Mouse (Mus musculus) kidney, postnatal 14 days (tissue): ENCODE results near the gene Ccdc130.

Source experiments
- DNase-seq: peaks from one replicate; pipeline ENCODE4 v3.0.0; 2022; ENCODE audit warnings: mixed read lengths

Ccdc130 gene

DNA sequence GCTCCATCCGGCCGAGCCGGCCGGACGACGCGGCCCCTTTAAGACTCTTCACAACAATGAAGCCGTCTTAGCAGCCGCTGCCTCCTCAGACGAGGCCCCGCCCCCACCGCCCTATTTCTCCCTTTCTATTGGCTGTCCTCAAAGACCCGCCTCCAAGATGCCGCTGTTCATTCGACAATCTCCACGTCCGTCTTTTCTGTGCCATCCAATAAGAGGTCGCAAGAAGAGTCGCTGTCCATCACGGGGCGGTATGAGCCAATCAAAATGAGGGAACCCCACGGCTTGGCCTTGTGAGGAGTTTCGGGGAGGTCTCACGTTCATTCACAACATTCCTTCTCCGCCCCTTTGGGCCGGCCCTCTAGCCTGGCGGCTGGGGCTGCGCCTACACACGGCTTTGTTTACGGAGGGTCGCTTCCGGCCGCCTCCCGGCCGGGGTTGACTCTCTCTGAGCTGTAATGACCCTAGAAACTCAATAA, 33.1 kb downstream of the Ccdc130 start, which contains the start of gene Zswim4:
TSS of gene Zswim4 (minus strand) at position 58 of the 476 bp plus-strand sequence.
- peak; percentile 99 for DNase-seq

- peak; percentile 33 for DNase-seq
Observed at GRCm38 (mm10) chr8:84236410-84236997, 33.7 kb downstream of the Ccdc130 start.

DNA sequence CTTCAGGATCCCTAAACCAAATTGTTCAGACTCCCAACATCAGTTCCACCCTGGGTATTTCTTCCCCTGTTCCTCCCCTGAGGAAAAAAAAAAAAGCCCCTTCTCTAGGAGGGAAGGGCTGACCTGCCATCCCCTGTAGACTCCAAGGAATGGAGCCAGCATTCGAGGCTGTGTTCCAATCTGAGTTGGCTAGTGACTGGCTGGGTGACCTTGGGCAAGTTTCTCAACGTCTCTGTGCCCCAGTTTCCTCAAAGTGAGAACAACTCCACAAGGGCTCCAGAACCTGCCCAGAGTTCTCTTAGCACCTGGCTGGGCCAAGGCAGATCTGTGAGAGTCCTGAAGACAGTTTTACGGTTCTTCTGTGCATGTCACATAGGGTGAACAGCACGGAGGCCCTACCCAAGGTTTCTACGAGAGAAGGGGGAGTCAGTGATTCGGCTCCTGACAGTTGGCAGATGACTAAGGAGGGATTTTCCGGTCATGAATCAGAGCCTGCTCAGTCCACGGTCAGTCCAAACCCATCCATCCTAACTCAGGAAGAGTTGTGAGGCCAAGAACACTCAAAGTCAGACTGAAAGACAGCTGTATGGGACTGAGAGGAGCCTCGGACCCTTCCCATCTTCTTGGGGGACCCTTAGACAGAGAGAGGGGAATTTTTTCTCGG, 34.3 kb downstream of the Ccdc130 start:
- peak; percentile 25 for DNase-seq

DNA sequence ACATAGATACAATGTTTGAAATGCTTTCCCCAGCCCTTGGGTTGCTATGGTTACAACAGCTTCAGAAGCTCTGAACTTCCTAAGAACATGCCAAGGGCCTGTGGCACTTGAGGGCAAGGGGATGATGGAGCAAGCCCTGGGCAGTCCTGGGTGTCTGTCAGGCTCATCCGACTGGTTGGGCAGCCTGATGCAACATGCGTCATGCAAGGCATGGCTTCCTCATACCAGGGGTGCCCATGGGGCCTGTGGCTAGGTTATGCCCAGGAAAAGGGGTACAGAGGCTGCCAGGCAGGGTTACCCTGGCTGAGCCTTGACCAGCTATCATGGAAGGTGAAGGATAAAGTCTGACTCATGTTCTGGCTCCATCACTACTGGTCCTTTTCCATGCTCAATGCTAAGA, 37.1 kb downstream of the Ccdc130 start:
- no peak for DNase-seq

DNA sequence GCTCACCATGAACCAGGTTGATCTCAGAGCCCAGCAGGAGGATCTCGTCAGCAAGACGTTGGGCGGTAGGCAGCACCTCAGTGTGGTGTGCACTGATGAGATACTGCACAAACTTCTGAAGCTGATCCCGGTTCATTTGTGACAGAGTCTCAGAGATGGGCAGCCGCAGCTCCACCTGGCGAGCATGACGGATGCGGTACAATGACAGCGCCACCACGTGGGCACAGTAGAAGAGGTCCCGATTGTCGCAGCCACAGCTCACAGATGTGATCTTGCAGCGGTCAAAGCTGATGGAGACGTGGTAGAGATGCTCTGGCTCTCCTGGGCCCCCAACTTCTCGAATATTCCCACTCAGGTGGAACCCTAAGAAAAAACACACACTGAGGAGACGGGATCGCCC, 39.4 kb downstream of the Ccdc130 start:
- DNase-seq = no peak

GRCm38 (mm10) chr8:84223322-84224029, 46.7 kb downstream of the Ccdc130 start:
- DNase-seq = no peak

- no peak for DNase-seq
Observed at GRCm38 (mm10) chr8:84222566-84223165, 47.5 kb downstream of the Ccdc130 start.

DNA sequence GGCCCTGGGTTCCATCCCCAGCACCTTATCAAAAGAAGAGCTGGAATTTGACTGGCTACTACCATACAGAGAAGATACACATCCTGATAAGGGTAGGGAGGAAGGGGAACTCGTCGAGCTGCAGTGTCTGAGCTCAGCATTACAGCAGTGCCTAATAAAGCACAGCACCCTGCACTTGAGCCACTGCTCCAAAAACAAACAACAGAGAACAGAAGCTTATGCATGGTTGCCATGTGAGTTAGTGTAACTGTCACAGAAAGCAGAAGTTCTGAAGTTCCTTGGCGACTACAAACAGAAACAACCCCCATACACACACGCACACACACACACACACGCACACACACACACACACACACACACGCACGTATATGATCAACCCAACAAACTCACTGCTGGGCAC, 50.1 kb downstream of the Ccdc130 start:
- no peak for DNase-seq

- no peak for DNase-seq
Observed at GRCm38 (mm10) chr8:84218143-84218542, 52.0 kb downstream of the Ccdc130 start.

GRCm38 (mm10) chr8:84217206-84217605, 53.0 kb downstream of the Ccdc130 start:
- DNase-seq = no peak

GRCm38 (mm10) chr8:84213277-84213676, 56.9 kb downstream of the Ccdc130 start:
- DNase-seq = no peak

DNA sequence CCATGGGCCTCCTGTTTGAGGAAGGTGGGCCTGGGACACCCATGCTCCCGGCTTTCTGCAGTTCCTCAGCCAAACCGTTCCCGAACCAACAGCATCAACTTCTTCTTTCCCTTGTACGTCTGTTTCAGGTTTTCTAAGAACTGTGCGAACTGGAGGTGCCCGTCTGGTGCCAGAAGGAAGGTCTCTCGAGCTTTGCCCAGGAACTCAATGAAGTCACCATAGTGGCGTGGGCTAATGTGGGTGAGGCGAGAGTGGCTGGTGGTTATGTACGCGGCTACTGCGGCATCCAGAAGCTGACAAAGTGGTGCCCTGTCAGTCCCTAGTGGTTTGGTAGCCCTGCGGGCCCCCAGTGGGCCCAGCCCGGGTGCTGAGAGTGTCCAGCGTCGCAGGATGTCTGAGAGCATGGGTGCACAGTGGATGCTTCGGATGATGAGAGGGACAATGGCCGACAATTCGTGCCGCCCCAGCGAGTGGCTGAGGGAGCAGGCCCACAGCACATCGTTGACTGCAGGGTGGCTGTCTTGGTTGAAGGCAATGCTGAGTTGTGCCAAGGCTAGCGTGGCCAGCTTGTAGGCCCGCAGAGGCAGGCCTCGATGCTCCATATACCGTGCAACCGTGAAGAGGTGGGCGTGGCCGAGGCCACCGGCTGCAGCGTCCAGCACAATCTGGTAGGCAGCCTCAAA, 58.2 kb downstream of the Ccdc130 start:
- no peak for DNase-seq

- DNase-seq = no peak
Observed at GRCm38 (mm10) chr8:84211202-84211601, 59.0 kb downstream of the Ccdc130 start.

DNA sequence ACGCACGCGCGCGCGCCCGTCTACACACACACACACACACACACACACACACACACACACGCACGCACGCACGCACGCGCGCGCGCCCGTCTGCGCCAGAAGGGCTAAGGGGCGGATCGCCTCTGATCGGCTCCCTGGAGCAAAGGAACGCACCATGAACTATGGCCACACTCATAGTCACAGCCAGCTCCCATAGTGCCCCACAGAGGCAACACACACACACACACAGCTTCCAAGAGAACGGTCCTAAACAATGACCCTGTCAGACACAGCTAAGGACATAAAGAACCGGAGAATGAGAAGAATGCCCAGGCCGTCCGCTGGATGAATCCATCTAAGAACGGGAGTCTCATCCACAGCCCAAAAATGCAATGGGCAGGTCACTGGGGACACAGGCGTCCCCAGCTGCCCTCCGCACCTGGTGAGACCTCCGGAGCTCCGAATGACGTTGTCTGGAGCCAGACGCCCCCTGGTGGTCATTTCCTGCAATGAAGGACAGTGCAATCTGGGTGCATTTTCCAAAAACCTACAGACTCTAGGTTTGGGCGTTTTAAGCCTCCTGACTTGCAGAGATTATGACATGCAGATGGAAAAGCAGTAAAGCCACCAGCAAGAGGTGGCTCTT, 59.9 kb downstream of the Ccdc130 start:
- DNase-seq = peak; percentile 84

GRCm38 (mm10) chr8:84208381-84209380, 61.5 kb downstream of the Ccdc130 start:
- peak; percentile 71 for DNase-seq

- DNase-seq = peak; percentile 81
Observed at GRCm38 (mm10) chr8:84207811-84208210, 62.4 kb downstream of the Ccdc130 start.
